10 mouse cellular contexts compared by ENCODE assay signal in the genomic region with DNA sequence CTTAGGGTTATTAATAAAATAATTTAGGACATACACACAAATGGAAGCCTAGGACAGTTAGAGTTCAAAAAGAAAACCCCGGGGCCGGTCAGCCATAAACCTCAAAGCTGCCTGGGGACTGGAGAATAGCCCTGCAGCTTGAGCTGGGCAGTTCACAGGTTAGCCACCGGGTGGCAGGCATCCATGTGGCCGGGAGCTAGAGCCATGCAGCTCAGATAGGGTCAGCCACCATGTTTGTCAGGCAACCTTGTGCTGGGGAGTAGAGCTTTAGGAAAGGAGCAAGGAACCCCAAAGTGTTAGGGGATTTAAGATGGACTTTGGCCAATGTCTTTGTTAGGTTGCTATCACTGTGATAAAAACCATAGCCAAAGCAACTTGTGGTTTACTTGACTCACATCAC. TPM values are rescaled to one million over a fixed set of nuclear protein-coding genes. Genes with fewer than 3 reads are reported as not detected.
A peak's percentile ranks its signal among the peaks of the same experiment; 100 is the strongest.
DNase-seq lines count a peak whose midpoint lies in the region; ATAC-seq and TF ChIP-seq lines count a peak whose summit lies in the region.
"Had no signal": no experiment of that assay in that cellular context is flagged by ENCODE, and none has a peak within 500 bp of the region (broad histone marks: within the 10 kb centered on the region; RNA-seq: fewer than 3 reads in every experiment).

No protein-coding gene starts in this region.

- peaks cover 20% of the 10 kb centered on the region for H3K4me1 ChIP-seq in heart, embryonic 12.5 days (replicated peaks)
- peaks cover 25% of the 10 kb centered on the region for H3K4me1 ChIP-seq in liver, embryonic 11.5 days (replicated peaks; ENCODE audit: control insufficient read depth, insufficient read depth, low read length)

- H3K79me2 ChIP-seq in C2C12 (ENCODE audit: control insufficient read depth, insufficient read depth): peaks cover 36% of the 10 kb centered on the region

- intact Hi-C loops in heart, postnatal 14 days (cut with DNase I): no loop called here

- no peaks in the 10 kb centered on the region for H3K27me3 ChIP-seq in heart, embryonic 12.5 days (replicated peaks)
- H3K27me3 ChIP-seq in C2C12 (ENCODE audit: control insufficient read depth, insufficient read depth, insufficient read length): peaks cover 3% of the 10 kb centered on the region
- H3K27me3 ChIP-seq in liver, embryonic 11.5 days (replicated peaks; ENCODE audit: control insufficient read depth, insufficient read depth, low read length): no peaks in the 10 kb centered on the region
- H3K27me3 ChIP-seq: lung, embryonic 15.5 days had no signal

- no peak overlapping the region for H3ac ChIP-seq in C2C12 (ENCODE audit: control insufficient read depth, insufficient read length, low read depth)

- no peaks in the 10 kb centered on the region for H3K9me3 ChIP-seq in heart, embryonic 12.5 days (replicated peaks)
- H3K9me3 ChIP-seq in liver, embryonic 11.5 days (ENCODE audit: control insufficient read depth, low read length): no peaks in the 10 kb centered on the region
- H3K9me3 ChIP-seq: lung, embryonic 15.5 days had no signal

- peak; percentile 38 to 64 for DNase-seq in heart, postnatal 14 days
- DNase-seq in WW6 (ENCODE audit: low read depth, low spot score): peak; percentile 76
- DNase-seq in embryo, embryonic 10.5 days (ENCODE audit: low spot score): peak; percentile 73
- no peak for DNase-seq in liver, embryonic 11.5 days (ENCODE audit: low spot score)
- peak; percentile 75 for DNase-seq in retina, embryonic 14.5 days (ENCODE audit: low spot score)

- H3K4me2 ChIP-seq in heart, embryonic 12.5 days: no peak overlapping the region
- H3K4me2 ChIP-seq in liver, embryonic 11.5 days: no peak overlapping the region
- H3K4me2 ChIP-seq: lung, embryonic 15.5 days had no signal

- no peak overlapping the region for H3K9ac ChIP-seq in heart, embryonic 12.5 days
- no peak overlapping the region for H3K9ac ChIP-seq in liver, embryonic 11.5 days (ENCODE audit: low read depth, low read length)
- H3K9ac ChIP-seq: lung, embryonic 15.5 days had no signal

- no peak overlapping the region for H3K27ac ChIP-seq in heart, embryonic 12.5 days (ENCODE audit: poor library complexity, severe bottlenecking)
- peak overlapping the region; percentile 33; the same call in 1 of the 2 replicates for H3K27ac ChIP-seq in liver, embryonic 11.5 days (ENCODE audit: low read depth, low read length)
- H3K27ac ChIP-seq: lung, embryonic 15.5 days had no signal

- peaks cover 19% of the 10 kb centered on the region for H3K79me3 ChIP-seq in C2C12 (ENCODE audit: low read depth)

- H3K4me3 ChIP-seq in heart, embryonic 12.5 days: no peak overlapping the region
- no peak overlapping the region for H3K4me3 ChIP-seq in C2C12 (ENCODE audit: insufficient read depth, poor library complexity, severe bottlenecking)
- no peak overlapping the region for H3K4me3 ChIP-seq in liver, embryonic 11.5 days (ENCODE audit: low read depth, low read length)
- H3K4me3 ChIP-seq: erythroblast, embryonic 14.5 days; lung, embryonic 15.5 days had no signal

- WGBS in heart, embryonic 12.5 days: 30% methylated on average over 4 of the region's 4 CpGs
- 20% methylated on average over 4 of the region's 4 CpGs for WGBS in liver, embryonic 11.5 days

- H3K36me3 ChIP-seq in heart, embryonic 12.5 days: peaks cover 12% of the 10 kb centered on the region
- peaks cover 16% of the 10 kb centered on the region for H3K36me3 ChIP-seq in C2C12 (ENCODE audit: control insufficient read depth, insufficient read depth)
- peaks cover 9% of the 10 kb centered on the region for H3K36me3 ChIP-seq in liver, embryonic 11.5 days (ENCODE audit: control insufficient read depth, insufficient read depth, low read length)

- ATAC-seq in heart, embryonic 12.5 days (ENCODE audit: insufficient number of reproducible peaks, low FRiP score): no peak
- ATAC-seq in liver, embryonic 11.5 days (replicated peaks; ENCODE audit: low FRiP score): peak; percentile 54
- ATAC-seq in activated CD4-positive, CD25-positive, alpha-beta regulatory T cell, adult 4 months: no peak

- TF ChIP-seq CTCF in C2C12 (IDR thresholded peaks at IDR 0.05; ENCODE audit: control insufficient read depth, insufficient read depth, insufficient read length): peak; percentile 67

TF ChIP-seq in C2C12, 6 proteins besides CTCF, POLR2A, EP300 and RAD21:
- TF ChIP-seq USF1 (IDR thresholded peaks at IDR 0.05; ENCODE audit: low read depth): no peak
- TF ChIP-seq MYOG (IDR thresholded peaks at IDR 0.05; ENCODE audit: control insufficient read depth, extremely low read depth, insufficient read length): no peak
- TF ChIP-seq MAX (IDR thresholded peaks at IDR 0.05): peak; percentile 64
TF ChIP-seq in C2C12: peak in this region for 1.

RNA-seq across cellular contexts. Expression of gene Tbrg4, which starts 2.7 kb away (rescaled TPM):
- total RNA-seq in heart, postnatal 14 days (2021): 100 to 1,000 TPM; 100 to 106 TPM
- 49.9 and 52.5 TPM in 2 replicates for polyA plus RNA-seq in heart, embryonic 12.5 days (2016; fragmentation: Nextera tagmentation; extraction: Ambion mirVana)
- polyA plus RNA-seq in C2C12 (2012; fragmentation: generic; extraction: Trizol): 116 TPM
- 94.3 and 103 TPM in 2 replicates for polyA plus RNA-seq in liver, embryonic 11.5 days (2014; fragmentation: Nextera tagmentation; extraction: Ambion mirVana)
- polyA plus RNA-seq in activated CD4-positive, CD25-positive, alpha-beta regulatory T cell, adult 4 months (2017; shearing (Covaris generic)): 10 to 100 TPM; 21.6 to 33.6 TPM

RNA-seq across cellular contexts. Expression of gene Wap, which starts 9.9 kb away (rescaled TPM):
- total RNA-seq in heart, postnatal 14 days (2021): not detected
- not detected in 2 replicates for polyA plus RNA-seq in heart, embryonic 12.5 days (2016; fragmentation: Nextera tagmentation; extraction: Ambion mirVana)
- polyA plus RNA-seq in C2C12 (2012; fragmentation: generic; extraction: Trizol): not detected
- not detected in 2 replicates for polyA plus RNA-seq in liver, embryonic 11.5 days (2014; fragmentation: Nextera tagmentation; extraction: Ambion mirVana)
- polyA plus RNA-seq in activated CD4-positive, CD25-positive, alpha-beta regulatory T cell, adult 4 months (2017; shearing (Covaris generic)): not detected
- polyA plus RNA-seq: erythroblast, embryonic 14.5 days; lung, embryonic 15.5 days had no signal

RNA-seq across cellular contexts. Expression of gene Nacad, which starts 22.7 kb away (rescaled TPM):
- under 1 TPM; 0.62 to 0.73 TPM for total RNA-seq in heart, postnatal 14 days (2021)
- polyA plus RNA-seq in heart, embryonic 12.5 days (2016; fragmentation: Nextera tagmentation; extraction: Ambion mirVana): 0.60 and 2.0 TPM in 2 replicates
- polyA plus RNA-seq in C2C12 (2012; fragmentation: generic; extraction: Trizol): 0.96 TPM
- polyA plus RNA-seq in liver, embryonic 11.5 days (2014; fragmentation: Nextera tagmentation; extraction: Ambion mirVana): 2.9 and 3.6 TPM in 2 replicates
- polyA plus RNA-seq in activated CD4-positive, CD25-positive, alpha-beta regulatory T cell, adult 4 months (2017; shearing (Covaris generic)): not detected

RNA-seq across cellular contexts. Expression of gene Ramp3, which starts 29.8 kb away (rescaled TPM):
- 1 to 10 TPM; 5.6 to 6.2 TPM for total RNA-seq in heart, postnatal 14 days (2021)
- polyA plus RNA-seq in heart, embryonic 12.5 days (2016; fragmentation: Nextera tagmentation; extraction: Ambion mirVana): 1.7 and 2.4 TPM in 2 replicates
- 0.05 TPM for polyA plus RNA-seq in C2C12 (2012; fragmentation: generic; extraction: Trizol)
- polyA plus RNA-seq in liver, embryonic 11.5 days (2014; fragmentation: Nextera tagmentation; extraction: Ambion mirVana): 0.34 and 0.53 TPM in 2 replicates
- 1 to 10 TPM; 8.0 to 8.6 TPM for polyA plus RNA-seq in activated CD4-positive, CD25-positive, alpha-beta regulatory T cell, adult 4 months (2017; shearing (Covaris generic))
- polyA plus RNA-seq: erythroblast, embryonic 14.5 days had no signal
